Comparison of ENCODE assay signal across 24 mouse cellular contexts in the genomic region with DNA sequence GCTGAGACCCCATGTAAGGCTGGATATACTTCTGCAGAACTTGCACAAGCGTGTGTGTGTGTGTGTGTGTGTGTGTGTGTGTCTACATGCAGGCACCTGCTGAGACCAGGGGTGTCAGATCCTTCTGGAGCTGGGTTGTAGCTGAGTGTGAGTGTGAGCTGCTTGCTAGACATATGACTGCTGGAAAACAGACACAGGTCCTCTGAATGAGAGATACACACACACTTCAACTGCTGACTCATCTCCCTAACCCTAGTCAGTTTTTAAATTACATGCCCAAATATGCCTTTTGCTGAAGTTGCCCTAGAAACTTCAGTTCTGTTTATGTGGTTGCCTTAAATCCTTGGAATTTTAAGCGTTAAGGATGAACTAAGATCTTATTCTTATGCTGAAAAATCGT. TPM values are rescaled to one million over a fixed set of nuclear protein-coding genes. Genes with fewer than 3 reads are reported as not detected.
DNase-seq lines count a peak whose midpoint lies in the region; ATAC-seq lines count a peak whose summit lies in the region.
"Had no signal": no experiment of that assay in that cellular context is flagged by ENCODE, and none has a peak within 500 bp of the region (broad histone marks: within the 10 kb centered on the region; RNA-seq: fewer than 3 reads in every experiment).

No protein-coding gene starts in this region.

- no peaks in the 10 kb centered on the region for H3K36me3 ChIP-seq in neural tube, embryonic 13.5 days
- no peaks in the 10 kb centered on the region; the same call in 1 of the 2 replicates for H3K36me3 ChIP-seq in hindbrain, embryonic 13.5 days
- H3K36me3 ChIP-seq in forebrain, embryonic 10.5 days (replicated peaks): peaks cover 36% of the 10 kb centered on the region
- H3K36me3 ChIP-seq: midbrain, embryonic 15.5 days had no signal

- no peak overlapping the region for H3K4me2 ChIP-seq in neural tube, embryonic 13.5 days
- no peak overlapping the region for H3K4me2 ChIP-seq in hindbrain, embryonic 13.5 days
- H3K4me2 ChIP-seq: heart, embryonic 13.5 days; kidney, embryonic 15.5 days; midbrain, embryonic 15.5 days had no signal

- no peaks in the 10 kb centered on the region for H3K9me3 ChIP-seq in neural tube, embryonic 13.5 days
- H3K9me3 ChIP-seq in hindbrain, embryonic 13.5 days: no peaks in the 10 kb centered on the region
- H3K9me3 ChIP-seq in forebrain, embryonic 10.5 days: no peaks in the 10 kb centered on the region
- H3K9me3 ChIP-seq: heart, embryonic 13.5 days; kidney, embryonic 15.5 days; midbrain, embryonic 15.5 days had no signal

- no peak for DNase-seq in frontal cortex, postnatal 25 days (ENCODE audit: low spot score in 2 of 2)
- DNase-seq in neural tube, embryonic 10.5 days (ENCODE audit: extremely low spot score, low spot score): no peak
- DNase-seq in brain, adult 2 months (ENCODE audit: low read depth, low spot score): peak; percentile 63
- no peak for DNase-seq in forebrain, embryonic 10.5 days (ENCODE audit: extremely low spot score, low spot score)
- DNase-seq: adrenal gland, postnatal 10 days; cerebellum, adult 2 months; cerebellum, postnatal 25 days; gastrocnemius, postnatal 25 days; heart, adult 2 months; heart, postnatal 14 days; kidney, postnatal 4 days; thymus, postnatal 14 days had no signal

- no peak overlapping the region for H3K9ac ChIP-seq in neural tube, embryonic 13.5 days
- H3K9ac ChIP-seq in hindbrain, embryonic 13.5 days: no peak overlapping the region
- H3K9ac ChIP-seq: heart, embryonic 13.5 days; kidney, embryonic 15.5 days; midbrain, embryonic 15.5 days had no signal

- no peak overlapping the region for H3K27ac ChIP-seq in neural tube, embryonic 13.5 days (replicated peaks)
- no peak overlapping the region for H3K27ac ChIP-seq in hindbrain, embryonic 13.5 days
- no peak overlapping the region for H3K27ac ChIP-seq in forebrain, embryonic 10.5 days
- H3K27ac ChIP-seq: heart, adult 2 months; heart, embryonic 13.5 days; kidney, embryonic 15.5 days; left cerebral cortex, adult 2 months; midbrain, embryonic 15.5 days had no signal

- peak; percentile 92 for ATAC-seq in frontal cortex, adult (ENCODE audit: low TSS enrichment)
- ATAC-seq in neural tube, embryonic 13.5 days (ENCODE audit: low read depth): peak; percentile 36; the same call in 1 of the 2 replicates
- no peak for ATAC-seq in hindbrain, embryonic 13.5 days (ENCODE audit: low FRiP score)
- ATAC-seq: CD4-positive, CD25-positive, alpha-beta regulatory T cell, adult 4 months; forebrain, embryonic 16.5 days; intestine, postnatal 0 days; lung, postnatal 0 days; midbrain, embryonic 15.5 days had no signal

- 91% methylated on average over 3 of the region's 3 CpGs for WGBS in neural tube, embryonic 13.5 days
- WGBS in hindbrain, embryonic 13.5 days: 86% methylated on average over 3 of the region's 3 CpGs
- whole genome bisulfite sequencing in forebrain, embryonic 10.5 days: 84% methylated on average over 3 of the region's 3 CpGs

- no peaks in the 10 kb centered on the region for H3K4me1 ChIP-seq in neural tube, embryonic 13.5 days (replicated peaks)
- no peaks in the 10 kb centered on the region for H3K4me1 ChIP-seq in hindbrain, embryonic 13.5 days (replicated peaks)
- no peaks in the 10 kb centered on the region for H3K4me1 ChIP-seq in forebrain, embryonic 10.5 days
- H3K4me1 ChIP-seq: midbrain, embryonic 15.5 days had no signal

- H3K4me3 ChIP-seq in neural tube, embryonic 13.5 days: no peak overlapping the region
- H3K4me3 ChIP-seq in hindbrain, embryonic 13.5 days: no peak overlapping the region
- H3K4me3 ChIP-seq in forebrain, embryonic 10.5 days: no peak overlapping the region
- H3K4me3 ChIP-seq: heart, adult 2 months; heart, embryonic 13.5 days; kidney, embryonic 15.5 days; left cerebral cortex, adult 2 months; midbrain, embryonic 15.5 days; myocyte had no signal

- H3K27me3 ChIP-seq in neural tube, embryonic 13.5 days: no peaks in the 10 kb centered on the region
- no peaks in the 10 kb centered on the region for H3K27me3 ChIP-seq in hindbrain, embryonic 13.5 days
- no peaks in the 10 kb centered on the region for H3K27me3 ChIP-seq in forebrain, embryonic 10.5 days (ENCODE audit: poor library complexity, severe bottlenecking)
- H3K27me3 ChIP-seq: heart, embryonic 13.5 days; kidney, embryonic 15.5 days; midbrain, embryonic 15.5 days had no signal

RNA-seq across cellular contexts. Expression of a gene that starts 13.6 kb away (rescaled TPM):
- 32.0 and 39.2 TPM in 2 replicates for polyA plus RNA-seq in neural tube, embryonic 13.5 days (2015; fragmentation: Nextera tagmentation; extraction: Ambion mirVana)
- 35.5 and 35.9 TPM in 2 replicates for polyA plus RNA-seq in hindbrain, embryonic 13.5 days (2015; fragmentation: Nextera tagmentation; extraction: Ambion mirVana)
- polyA plus RNA-seq in forebrain, embryonic 10.5 days (2016; fragmentation: Nextera tagmentation; extraction: Ambion mirVana): 49.3 and 52.1 TPM in 2 replicates
